Mouse (Mus musculus) lung, embryonic 16.5 days (tissue): Measurements from ENCODE around the gene Pabpn1l. TPM values are rescaled to one million over a fixed set of nuclear protein-coding genes. Genes with fewer than 3 reads are reported as not detected.
A peak's percentile ranks its signal among the peaks of the same experiment; 100 is the strongest.

Experiments
- ATAC-seq: fragments of 200-750 bp; cut with Nextera tagmentation; 2 replicates; pipeline ENCODE4 v1.8.0; 2017; ENCODE audit warnings: low read depth, mild to moderate bottlenecking, moderate library complexity
- H3K27ac ChIP-seq: fragments of 300-500 bp; sonication (generic); 2 replicates; pipeline ENCODE4 v1.5.1; 2014; ENCODE audit warnings: mild to moderate bottlenecking, control low read depth, low read length
- H3K27me3 ChIP-seq: fragments of 300-500 bp; sonication (generic); 2 replicates; pipeline ENCODE4 v1.6.1; 2014; ENCODE audit warnings: low read depth, low read length, mixed read lengths; ENCODE audit not compliant: control insufficient read depth, insufficient read depth
- H3K36me3 ChIP-seq: fragments of 300-500 bp; sonication (generic); 2 replicates; pipeline ENCODE4 v1.6.1; 2014; ENCODE audit warnings: low read length; ENCODE audit not compliant: control insufficient read depth, insufficient read depth
- H3K4me1 ChIP-seq: fragments of 300-500 bp; sonication (generic); replicated peaks from 2 replicates; pipeline ENCODE4 v1.6.1; 2014; ENCODE audit warnings: low read length, mixed read lengths; ENCODE audit not compliant: control insufficient read depth, insufficient read depth
- H3K4me2 ChIP-seq: fragments of 300-500 bp; sonication (generic); 2 replicates; pipeline ENCODE4 v1.6.1; 2014; ENCODE audit warnings: low read depth, low read length, control low read depth
- H3K4me3 ChIP-seq: fragments of 300-500 bp; sonication (generic); 2 replicates; pipeline ENCODE4 v1.5.1; 2014; ENCODE audit warnings: mild to moderate bottlenecking, low read length, control low read depth
- H3K9ac ChIP-seq: fragments of 300-500 bp; sonication (generic); 2 replicates; pipeline ENCODE4 v1.6.1; 2014; ENCODE audit warnings: low read length, control low read depth
- H3K9me3 ChIP-seq: fragments of 300-500 bp; sonication (generic); 2 replicates; pipeline ENCODE4 v1.6.1; 2016; ENCODE audit warnings: low read length; ENCODE audit not compliant: control insufficient read depth
- WGBS: fragments of 180-500 bp; shearing (Covaris S2); extraction: QIAGEN DNeasy Blood & Tissue Kit; methylation state at CpG from one replicate; pipeline ENCODE4 v1.1.7; 2014; 5-methylcytosine and 5-hydroxymethylcytosine counted together
- polyA plus RNA-seq: library from polyadenylated mRNA; unstranded; fragments of >200 nt; fragmentation: Nextera tagmentation; extraction: Ambion mirVana; gene quantifications from 2 replicates; pipeline ENCODE4 v1.2.1, GENCODE M21; 2015

The Pabpn1l gene
- polyA plus RNA-seq, 1 experiment from 2014 or later: not detected

GRCm38 (mm10) chr8:122654768-122655167 is 32.2 kb upstream of the Pabpn1l start:
- H3K4me3 ChIP-seq: no peak overlapping the region
- no peaks in the 10 kb centered on the region for H3K36me3 ChIP-seq
- no peak overlapping the region for H3K4me2 ChIP-seq
- no peaks in the 10 kb centered on the region for H3K27me3 ChIP-seq
- ATAC-seq: peak; percentile 83
- no peak overlapping the region for H3K9ac ChIP-seq
- no peak overlapping the region for H3K27ac ChIP-seq
- no peaks in the 10 kb centered on the region for H3K9me3 ChIP-seq
- 9% methylated on average over 7 of the region's 7 CpGs for WGBS
- H3K4me1 ChIP-seq: peaks cover 11% of the 10 kb centered on the region

GRCm38 (mm10) chr8:122652643-122653042 is 30.1 kb upstream of the Pabpn1l start:
- WGBS: 58% methylated on average over 6 of the region's 6 CpGs
- no peaks in the 10 kb centered on the region for H3K9me3 ChIP-seq
- H3K27ac ChIP-seq: no peak overlapping the region
- H3K27me3 ChIP-seq: no peaks in the 10 kb centered on the region
- H3K4me3 ChIP-seq: no peak overlapping the region
- ATAC-seq: no peak
- H3K4me1 ChIP-seq: peaks cover 11% of the 10 kb centered on the region
- 0 out of 2 replicates have a peak, but pooled peaks cover 1% of the 10 kb centered on the region for H3K36me3 ChIP-seq
- H3K9ac ChIP-seq: no peak overlapping the region
- no peak overlapping the region for H3K4me2 ChIP-seq

GRCm38 (mm10) chr8:122651326-122651921 is 28.9 kb upstream of the Pabpn1l start:
- no peaks in the 10 kb centered on the region for H3K9me3 ChIP-seq
- no peak overlapping the region for H3K4me2 ChIP-seq
- peaks cover 10% of the 10 kb centered on the region for H3K4me1 ChIP-seq
- no peak overlapping the region for H3K4me3 ChIP-seq
- 67% methylated on average over 16 of the region's 16 CpGs for WGBS
- H3K27me3 ChIP-seq: no peaks in the 10 kb centered on the region
- no peak overlapping the region for H3K9ac ChIP-seq
- 0 out of 2 replicates have a peak, but pooled peaks cover 2% of the 10 kb centered on the region for H3K36me3 ChIP-seq
- ATAC-seq: no peak
- no peak overlapping the region for H3K27ac ChIP-seq

GRCm38 (mm10) chr8:122648192-122648970 is 25.8 kb upstream of the Pabpn1l start:
- Histone ChIP-seq H3K27ac (no peak overlapping the region), H3K4me2 (no peak overlapping the region), H3K4me3 (no peak overlapping the region), H3K27me3 (no peaks in the 10 kb centered on the region), H3K9me3 (no peaks in the 10 kb centered on the region), H3K36me3 (0 out of 2 replicates have a peak, but pooled peaks cover 2% of the 10 kb centered on the region), H3K4me1 (no peaks in the 10 kb centered on the region; the same call in 1 of the 2 replicates), H3K9ac (no peak overlapping the region)
- 63% methylated on average over 15 of the region's 15 CpGs for WGBS
- no peak for ATAC-seq

- Histone ChIP-seq H3K36me3 (0 out of 2 replicates have a peak, but pooled peaks cover 4% of the 10 kb centered on the region), H3K9ac (no peak overlapping the region), H3K27me3 (no peaks in the 10 kb centered on the region), H3K27ac (no peak overlapping the region), H3K4me1 (peaks cover 5% of the 10 kb centered on the region; the same call in 1 of the 2 replicates), H3K4me3 (no peak overlapping the region), H3K4me2 (no peak overlapping the region), H3K9me3 (no peaks in the 10 kb centered on the region)
- no peak for ATAC-seq
- 82% methylated on average over 16 of the region's 16 CpGs for WGBS
These were observed 23.8 kb upstream of the Pabpn1l start for GRCm38 (mm10) chr8:122646337-122646736.

GRCm38 (mm10) chr8:122644175-122644954 is 21.8 kb upstream of the Pabpn1l start:
- H3K9ac ChIP-seq: no peak overlapping the region
- no peak for ATAC-seq
- WGBS: 62% methylated on average over 6 of the region's 6 CpGs
- H3K27me3 ChIP-seq: no peaks in the 10 kb centered on the region
- no peak overlapping the region for H3K4me3 ChIP-seq
- H3K4me2 ChIP-seq: no peak overlapping the region
- H3K4me1 ChIP-seq: peaks cover 19% of the 10 kb centered on the region
- no peaks in the 10 kb centered on the region for H3K9me3 ChIP-seq
- H3K36me3 ChIP-seq: 0 out of 2 replicates have a peak, but pooled peaks cover 4% of the 10 kb centered on the region
- no peak overlapping the region for H3K27ac ChIP-seq

- H3K4me3 ChIP-seq: no peak overlapping the region
- H3K4me2 ChIP-seq: no peak overlapping the region
- 0 out of 2 replicates have a peak, but pooled peaks cover 2% of the 10 kb centered on the region for H3K36me3 ChIP-seq
- ATAC-seq: no peak
- H3K4me1 ChIP-seq: peaks cover 28% of the 10 kb centered on the region
- H3K9me3 ChIP-seq: no peaks in the 10 kb centered on the region
- H3K9ac ChIP-seq: no peak overlapping the region
- no peaks in the 10 kb centered on the region for H3K27me3 ChIP-seq
- no peak overlapping the region for H3K27ac ChIP-seq
- 42% methylated on average over 9 of the region's 9 CpGs for WGBS
These were observed 19.5 kb upstream of the Pabpn1l start for GRCm38 (mm10) chr8:122642071-122642470.

GRCm38 (mm10) chr8:122641406-122641805 is 18.9 kb upstream of the Pabpn1l start:
- peaks cover 30% of the 10 kb centered on the region for H3K4me1 ChIP-seq
- no peak overlapping the region for H3K4me2 ChIP-seq
- no peak overlapping the region for H3K9ac ChIP-seq
- no peak overlapping the region for H3K27ac ChIP-seq
- no peak for ATAC-seq
- H3K36me3 ChIP-seq: 0 out of 2 replicates have a peak, but pooled peaks cover 2% of the 10 kb centered on the region
- 64% methylated on average over 15 of the region's 15 CpGs for WGBS
- no peaks in the 10 kb centered on the region for H3K9me3 ChIP-seq
- no peaks in the 10 kb centered on the region for H3K27me3 ChIP-seq
- no peak overlapping the region for H3K4me3 ChIP-seq

GRCm38 (mm10) chr8:122640825-122641224 is 18.3 kb upstream of the Pabpn1l start:
- no peaks in the 10 kb centered on the region for H3K27me3 ChIP-seq
- H3K4me1 ChIP-seq: peaks cover 30% of the 10 kb centered on the region
- 0 out of 2 replicates have a peak, but pooled peaks cover 2% of the 10 kb centered on the region for H3K36me3 ChIP-seq
- H3K9me3 ChIP-seq: no peaks in the 10 kb centered on the region
- H3K4me3 ChIP-seq: no peak overlapping the region
- no peak overlapping the region for H3K4me2 ChIP-seq
- H3K27ac ChIP-seq: no peak overlapping the region
- ATAC-seq: no peak
- H3K9ac ChIP-seq: no peak overlapping the region
- WGBS: 79% methylated on average over 4 of the region's 4 CpGs
